Mouse (Mus musculus): ENCODE results near the gene Tet2. TPM values are rescaled to one million over a fixed set of nuclear protein-coding genes. Genes with fewer than 3 reads are reported as not detected.
"Not testable (repeated sequence)": the region's sequence is repeated elsewhere in the genome, so short reads cannot be mapped to it uniquely, and the experiment has no call there.

The Tet2 gene
- total RNA-seq, 2 experiments from 2014 or later: 31.7 to 36.2 TPM

GRCm38 (mm10) chr3:133549385-133550170, 4.6 kb upstream of the Tet2 start:
- DNase-seq (ENCODE audit: low spot score in 2 of 2): no peak

- DNase-seq (ENCODE audit: low spot score in 2 of 2): no peak
Observed at GRCm38 (mm10) chr3:133548613-133549012, 3.7 kb upstream of the Tet2 start.

- no peak for DNase-seq (ENCODE audit: low spot score in 2 of 2)
Observed at GRCm38 (mm10) chr3:133546790-133547189, 1.9 kb upstream of the Tet2 start.

- DNase-seq (ENCODE audit: low spot score in 2 of 2): no peak
Observed at GRCm38 (mm10) chr3:133545304-133545666, 346 bp upstream of the Tet2 start.

- DNase-seq (ENCODE audit: low spot score in 2 of 2): peak; percentile 78 to 81
Observed at GRCm38 (mm10) chr3:133544131-133544550, 798 bp downstream of the Tet2 start.

GRCm38 (mm10) chr3:133543101-133544020, 1.6 kb downstream of the Tet2 start:
- DNase-seq (ENCODE audit: low spot score in 2 of 2): peak; percentile 41 to 47

- DNase-seq (ENCODE audit: low spot score in 2 of 2): no peak
Observed at GRCm38 (mm10) chr3:133542084-133542483, 2.9 kb downstream of the Tet2 start.

GRCm38 (mm10) chr3:133541000-133541399, 3.9 kb downstream of the Tet2 start:
- DNase-seq (ENCODE audit: low spot score in 2 of 2): no peak

GRCm38 (mm10) chr3:133539991-133540390, 4.9 kb downstream of the Tet2 start:
- DNase-seq (ENCODE audit: low spot score in 2 of 2): no peak

- not testable (repeated sequence) for DNase-seq (ENCODE audit: low spot score in 2 of 2)
Observed at GRCm38 (mm10) chr3:133538499-133538898, 6.4 kb downstream of the Tet2 start.

- DNase-seq (ENCODE audit: low spot score in 2 of 2): no peak
Observed at GRCm38 (mm10) chr3:133535644-133536043, 9.3 kb downstream of the Tet2 start.

GRCm38 (mm10) chr3:133534066-133534465, 10.9 kb downstream of the Tet2 start:
- no peak for DNase-seq (ENCODE audit: low spot score in 2 of 2)

GRCm38 (mm10) chr3:133533272-133533995, 11.5 kb downstream of the Tet2 start:
- no peak for DNase-seq (ENCODE audit: low spot score in 2 of 2)

- no peak for DNase-seq (ENCODE audit: low spot score in 2 of 2)
Observed at GRCm38 (mm10) chr3:133532806-133533205, 12.1 kb downstream of the Tet2 start.

GRCm38 (mm10) chr3:133532252-133532651, 12.7 kb downstream of the Tet2 start:
- DNase-seq (ENCODE audit: low spot score in 2 of 2): no peak

- no peak for DNase-seq (ENCODE audit: low spot score in 2 of 2)
Observed at GRCm38 (mm10) chr3:133531101-133531500, 13.8 kb downstream of the Tet2 start.

- no peak for DNase-seq (ENCODE audit: low spot score in 2 of 2)
Observed at GRCm38 (mm10) chr3:133530664-133531063, 14.3 kb downstream of the Tet2 start.

GRCm38 (mm10) chr3:133526119-133526723, 18.7 kb downstream of the Tet2 start:
- no peak for DNase-seq (ENCODE audit: low spot score in 2 of 2)

GRCm38 (mm10) chr3:133525578-133525977, 19.4 kb downstream of the Tet2 start:
- DNase-seq (ENCODE audit: low spot score in 2 of 2): no peak

GRCm38 (mm10) chr3:133524341-133525050, 20.4 kb downstream of the Tet2 start:
- no peak for DNase-seq (ENCODE audit: low spot score in 2 of 2)

Data from adrenal gland, adult 18-20 months (tissue).